Mouse (Mus musculus): ENCODE measurements around the gene Ubxn10. TPM values are rescaled to one million over a fixed set of nuclear protein-coding genes. Genes with fewer than 3 reads are reported as not detected.

The Ubxn10 gene
- polyA plus RNA-seq, 1 experiment from 2014 or later, result 2.3 TPM

- Histone ChIP-seq H3K27ac (replicated peaks; ENCODE audit: low read depth, low read length) (no peak overlapping the region), H3K9me3 (ENCODE audit: control insufficient read depth, low read length) (no peaks in the 10 kb centered on the region), H3K9ac (ENCODE audit: low read length) (no peak overlapping the region), H3K4me1 (ENCODE audit: control insufficient read depth, insufficient read depth, low read length) (no peaks in the 10 kb centered on the region), H3K4me3 (ENCODE audit: low read depth, low read length) (no peak overlapping the region), H3K27me3 (ENCODE audit: control insufficient read depth, insufficient read depth, low read length) (no peaks in the 10 kb centered on the region), H3K36me3 (ENCODE audit: control insufficient read depth, insufficient read depth, low read length) (no peaks in the 10 kb centered on the region), H3K4me2 (ENCODE audit: low read depth, severe bottlenecking) (no peak overlapping the region)
- DNase-seq (ENCODE audit: low spot score), result no peak
- ATAC-seq (ENCODE audit: insufficient number of reproducible peaks, low FRiP score, low TSS enrichment, low read depth), result no peak
- WGBS, result 81% methylated on average over 10 of the region's 10 CpGs
Measured at GRCm38 (mm10) chr4:138771970-138772369, 35.0 kb upstream of the Ubxn10 start.

- Histone ChIP-seq H3K9ac (ENCODE audit: low read length) (no peak overlapping the region), H3K4me1 (ENCODE audit: control insufficient read depth, insufficient read depth, low read length) (no peaks in the 10 kb centered on the region), H3K9me3 (ENCODE audit: control insufficient read depth, low read length) (no peaks in the 10 kb centered on the region), H3K4me2 (ENCODE audit: low read depth, severe bottlenecking) (no peak overlapping the region), H3K27ac (replicated peaks; ENCODE audit: low read depth, low read length) (no peak overlapping the region), H3K4me3 (ENCODE audit: low read depth, low read length) (no peak overlapping the region), H3K27me3 (ENCODE audit: control insufficient read depth, insufficient read depth, low read length) (no peaks in the 10 kb centered on the region), H3K36me3 (ENCODE audit: control insufficient read depth, insufficient read depth, low read length) (no peaks in the 10 kb centered on the region)
- 80% methylated on average over 9 of the region's 9 CpGs for WGBS
- no peak for ATAC-seq (ENCODE audit: insufficient number of reproducible peaks, low FRiP score, low TSS enrichment, low read depth)
- DNase-seq (ENCODE audit: low spot score), result no peak
Measured at GRCm38 (mm10) chr4:138762266-138762665, 25.3 kb upstream of the Ubxn10 start.

GRCm38 (mm10) chr4:138757416-138757815, 20.4 kb upstream of the Ubxn10 start, which contains the start of gene Pla2g2f:
Gene Pla2g2f (minus strand): TSS chr4:138757626.
- H3K9ac ChIP-seq (ENCODE audit: low read length), result no peak within 1 kb of the TSS
- ATAC-seq (ENCODE audit: insufficient number of reproducible peaks, low FRiP score, low TSS enrichment, low read depth) (no peak), DNase-seq (ENCODE audit: low spot score) (no peak)
- no peaks in the 10 kb centered on the region for H3K27me3 ChIP-seq (ENCODE audit: control insufficient read depth, insufficient read depth, low read length)
- H3K4me1 ChIP-seq (ENCODE audit: control insufficient read depth, insufficient read depth, low read length), result peaks cover 7% of the 10 kb centered on the region
- no peaks in the 10 kb centered on the region for H3K36me3 ChIP-seq (ENCODE audit: control insufficient read depth, insufficient read depth, low read length)
- peaks cover 3% of the 10 kb centered on the region; the same call in 1 of the 2 replicates for H3K9me3 ChIP-seq (ENCODE audit: control insufficient read depth, low read length)
- H3K27ac ChIP-seq (replicated peaks; ENCODE audit: low read depth, low read length), result no peak within 1 kb of the TSS
- no peak within 1 kb of the TSS for H3K4me2 ChIP-seq (ENCODE audit: low read depth, severe bottlenecking)
- no peak within 1 kb of the TSS for H3K4me3 ChIP-seq (ENCODE audit: low read depth, low read length)
- 77% methylated on average over 8 of the region's 8 CpGs for WGBS

GRCm38 (mm10) chr4:138755983-138756382, 19.0 kb upstream of the Ubxn10 start:
- ATAC-seq (ENCODE audit: insufficient number of reproducible peaks, low FRiP score, low TSS enrichment, low read depth), result no peak
- Histone ChIP-seq H3K36me3 (ENCODE audit: control insufficient read depth, insufficient read depth, low read length) (no peaks in the 10 kb centered on the region), H3K27ac (replicated peaks; ENCODE audit: low read depth, low read length) (no peak overlapping the region), H3K9ac (ENCODE audit: low read length) (no peak overlapping the region), H3K4me2 (ENCODE audit: low read depth, severe bottlenecking) (no peak overlapping the region), H3K9me3 (ENCODE audit: control insufficient read depth, low read length) (peaks cover 3% of the 10 kb centered on the region; the same call in 1 of the 2 replicates), H3K4me1 (ENCODE audit: control insufficient read depth, insufficient read depth, low read length) (peaks cover 7% of the 10 kb centered on the region), H3K4me3 (ENCODE audit: low read depth, low read length) (no peak overlapping the region), H3K27me3 (ENCODE audit: control insufficient read depth, insufficient read depth, low read length) (no peaks in the 10 kb centered on the region)
- no peak for DNase-seq (ENCODE audit: low spot score)
- WGBS, result 74% methylated on average over 11 of the region's 11 CpGs

- H3K27ac ChIP-seq (replicated peaks; ENCODE audit: low read depth, low read length), result no peak overlapping the region
- peaks cover 7% of the 10 kb centered on the region for H3K4me1 ChIP-seq (ENCODE audit: control insufficient read depth, insufficient read depth, low read length)
Measured at GRCm38 (mm10) chr4:138755439-138755838, 18.5 kb upstream of the Ubxn10 start.

GRCm38 (mm10) chr4:138754432-138754831, 17.5 kb upstream of the Ubxn10 start:
- Histone ChIP-seq H3K9ac (ENCODE audit: low read length) (no peak overlapping the region), H3K4me1 (ENCODE audit: control insufficient read depth, insufficient read depth, low read length) (peaks cover 7% of the 10 kb centered on the region), H3K36me3 (ENCODE audit: control insufficient read depth, insufficient read depth, low read length) (no peaks in the 10 kb centered on the region), H3K9me3 (ENCODE audit: control insufficient read depth, low read length) (peaks cover 3% of the 10 kb centered on the region; the same call in 1 of the 2 replicates), H3K27ac (replicated peaks; ENCODE audit: low read depth, low read length) (no peak overlapping the region), H3K27me3 (ENCODE audit: control insufficient read depth, insufficient read depth, low read length) (no peaks in the 10 kb centered on the region), H3K4me3 (ENCODE audit: low read depth, low read length) (no peak overlapping the region), H3K4me2 (ENCODE audit: low read depth, severe bottlenecking) (no peak overlapping the region)
- no peak for ATAC-seq (ENCODE audit: insufficient number of reproducible peaks, low FRiP score, low TSS enrichment, low read depth)
- WGBS, result 81% methylated on average over 9 of the region's 9 CpGs
- no peak for DNase-seq (ENCODE audit: low spot score)

More at GRCm38 (mm10) chr4:138755439-138755838, 18.5 kb upstream of the Ubxn10 start:
- H3K9ac ChIP-seq (ENCODE audit: low read length), result no peak overlapping the region
- peaks cover 3% of the 10 kb centered on the region; the same call in 1 of the 2 replicates for H3K9me3 ChIP-seq (ENCODE audit: control insufficient read depth, low read length)
- no peak overlapping the region for H3K4me3 ChIP-seq (ENCODE audit: low read depth, low read length)
- 75% methylated on average over 4 of the region's 4 CpGs for WGBS
- no peaks in the 10 kb centered on the region for H3K36me3 ChIP-seq (ENCODE audit: control insufficient read depth, insufficient read depth, low read length)
- H3K4me2 ChIP-seq (ENCODE audit: low read depth, severe bottlenecking), result no peak overlapping the region
- DNase-seq (ENCODE audit: low spot score), result no peak
- ATAC-seq (ENCODE audit: insufficient number of reproducible peaks, low FRiP score, low TSS enrichment, low read depth), result no peak
- no peaks in the 10 kb centered on the region for H3K27me3 ChIP-seq (ENCODE audit: control insufficient read depth, insufficient read depth, low read length)

- WGBS, result 86% methylated on average over 3 of the region's 3 CpGs
- Histone ChIP-seq H3K4me3 (ENCODE audit: low read depth, low read length) (no peak overlapping the region), H3K27me3 (ENCODE audit: control insufficient read depth, insufficient read depth, low read length) (no peaks in the 10 kb centered on the region), H3K9ac (ENCODE audit: low read length) (no peak overlapping the region), H3K4me1 (ENCODE audit: control insufficient read depth, insufficient read depth, low read length) (peaks cover 7% of the 10 kb centered on the region), H3K27ac (replicated peaks; ENCODE audit: low read depth, low read length) (no peak overlapping the region), H3K9me3 (ENCODE audit: control insufficient read depth, low read length) (peaks cover 3% of the 10 kb centered on the region; the same call in 1 of the 2 replicates), H3K4me2 (ENCODE audit: low read depth, severe bottlenecking) (no peak overlapping the region), H3K36me3 (ENCODE audit: control insufficient read depth, insufficient read depth, low read length) (no peaks in the 10 kb centered on the region)
- no peak for DNase-seq (ENCODE audit: low spot score)
- ATAC-seq (ENCODE audit: insufficient number of reproducible peaks, low FRiP score, low TSS enrichment, low read depth), result no peak
Measured at GRCm38 (mm10) chr4:138753608-138754007, 16.6 kb upstream of the Ubxn10 start.

GRCm38 (mm10) chr4:138752603-138753002, 15.6 kb upstream of the Ubxn10 start:
- H3K9me3 ChIP-seq (ENCODE audit: control insufficient read depth, low read length), result peaks cover 3% of the 10 kb centered on the region; the same call in 1 of the 2 replicates
- ATAC-seq (ENCODE audit: insufficient number of reproducible peaks, low FRiP score, low TSS enrichment, low read depth), result no peak

More at GRCm38 (mm10) chr4:138752603-138753002, 15.6 kb upstream of the Ubxn10 start:
- DNase-seq (ENCODE audit: low spot score), result no peak
- Histone ChIP-seq H3K27me3 (ENCODE audit: control insufficient read depth, insufficient read depth, low read length) (no peaks in the 10 kb centered on the region), H3K4me2 (ENCODE audit: low read depth, severe bottlenecking) (no peak overlapping the region), H3K9ac (ENCODE audit: low read length) (no peak overlapping the region), H3K4me1 (ENCODE audit: control insufficient read depth, insufficient read depth, low read length) (peaks cover 7% of the 10 kb centered on the region), H3K4me3 (ENCODE audit: low read depth, low read length) (no peak overlapping the region), H3K27ac (replicated peaks; ENCODE audit: low read depth, low read length) (no peak overlapping the region), H3K36me3 (ENCODE audit: control insufficient read depth, insufficient read depth, low read length) (no peaks in the 10 kb centered on the region)
- 87% methylated on average over 6 of the region's 6 CpGs for WGBS

Measured in limb, embryonic 11.5 days (tissue).